Mouse (Mus musculus) lung, adult 2 months (tissue): ENCODE measurements around the gene Ppp2r5e.

Source experiments
- CTCF ChIP-seq: fragments of 200-500 bp; IDR thresholded peaks from 2 replicates; pipeline ENCODE4 v1.5.1; 2011; ENCODE audit warnings: mild to moderate bottlenecking, low read length, control low read depth; ENCODE audit not compliant: insufficient read depth
- POLR2A ChIP-seq: fragments of 200-500 bp; IDR thresholded peaks from 2 replicates; pipeline ENCODE4 v1.6.1; 2011; ENCODE audit warnings: low read depth, mild to moderate bottlenecking, control low read depth, low read length, borderline replicate concordance; ENCODE audit errors: extremely low read depth

GRCm38 (mm10) chr12:75497698-75498097, 98.3 kb downstream of the Ppp2r5e start:
- no peak for TF ChIP-seq POLR2A
- TF ChIP-seq CTCF = no peak
